Mouse (Mus musculus) intestine, postnatal 0 days (tissue): ENCODE results near the gene Rnf103. TPM values are rescaled to one million over a fixed set of nuclear protein-coding genes. Genes with fewer than 3 reads are reported as not detected.

Source experiments
- ATAC-seq: fragments of 200-750 bp; cut with Nextera tagmentation; 2 replicates; pipeline ENCODE4 v1.8.0; 2017; ENCODE audit warnings: mild to moderate bottlenecking, moderate TSS enrichment, moderate library complexity
- H3K27ac ChIP-seq: fragments of 300-500 bp; sonication (generic); 2 replicates; pipeline ENCODE4 v1.5.1; 2014; ENCODE audit warnings: mild to moderate bottlenecking, low read depth, low read length, moderate library complexity
- H3K27me3 ChIP-seq: fragments of 300-500 bp; sonication (generic); replicated peaks from 2 replicates; pipeline ENCODE4 v1.6.1; 2014; ENCODE audit warnings: low read length, mixed read lengths; ENCODE audit not compliant: control insufficient read depth, insufficient read depth
- H3K36me3 ChIP-seq: fragments of 300-500 bp; sonication (generic); 2 replicates; pipeline ENCODE4 v1.6.1; 2014; ENCODE audit warnings: mild to moderate bottlenecking, moderate library complexity; ENCODE audit not compliant: control insufficient read depth, insufficient read depth
- H3K4me1 ChIP-seq: fragments of 300-500 bp; sonication (generic); replicated peaks from 2 replicates; pipeline ENCODE4 v1.6.1; 2014; ENCODE audit warnings: antibody characterized with exemption, low read length, mixed read lengths; ENCODE audit not compliant: control insufficient read depth, insufficient read depth
- H3K4me2 ChIP-seq: fragments of 300-500 bp; sonication (generic); replicated peaks from 2 replicates; pipeline ENCODE4 v1.6.1; 2014; ENCODE audit warnings: low read depth, mild to moderate bottlenecking, moderate library complexity
- H3K4me3 ChIP-seq: fragments of 300-500 bp; sonication (generic); 2 replicates; pipeline ENCODE4 v1.5.1; 2014; ENCODE audit warnings: low read depth, low read length
- H3K9ac ChIP-seq: fragments of 300-500 bp; sonication (generic); 2 replicates; pipeline ENCODE4 v1.6.1; 2014; ENCODE audit warnings: mild to moderate bottlenecking, low read depth, low read length
- H3K9me3 ChIP-seq: fragments of 300-500 bp; sonication (generic); 2 replicates; pipeline ENCODE4 v1.6.1; 2016; ENCODE audit warnings: mixed run types; ENCODE audit not compliant: control insufficient read depth
- CTCF ChIP-seq: sonication (generic); IDR thresholded peaks from 2 replicates; pipeline ENCODE4 v1.5.1; 2016; ENCODE audit warnings: low read depth, mild to moderate bottlenecking, control low read depth, antibody characterized with exemption, moderate library complexity
- WGBS: fragments of 180-500 bp; shearing (Covaris S2); extraction: QIAGEN DNeasy Blood & Tissue Kit; methylation state at CpG from one replicate; pipeline ENCODE4 v1.1.7; 2014; 5-methylcytosine and 5-hydroxymethylcytosine counted together
- polyA plus RNA-seq: library from polyadenylated mRNA; unstranded; fragments of >200 nt; fragmentation: Nextera tagmentation; extraction: Ambion mirVana; gene quantifications from 2 replicates; pipeline ENCODE4 v1.2.1, GENCODE M21; 2015

Gene Rnf103
- polyA plus RNA-seq, 1 experiment from 2014 or later, result 44.2 TPM

DNA sequence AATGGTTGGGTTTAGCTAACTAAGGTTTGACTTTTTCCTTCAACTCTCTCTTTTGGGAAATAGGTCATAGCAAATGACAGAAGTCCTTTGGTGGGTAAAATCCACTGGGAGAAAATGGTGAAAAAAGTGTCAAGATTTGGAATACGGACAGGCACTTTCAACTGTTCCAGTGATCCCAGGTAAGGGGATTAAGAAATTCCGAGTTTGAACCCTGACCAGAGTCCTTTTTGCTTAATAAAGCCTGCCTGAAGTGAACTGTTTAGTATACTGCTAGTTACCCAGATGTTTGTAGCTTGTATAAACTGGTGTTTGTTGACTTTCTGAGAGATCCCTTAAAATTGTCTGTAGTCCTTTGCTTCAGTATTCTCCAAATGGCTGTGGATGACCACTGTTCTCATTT, 12.0 kb downstream of the Rnf103 start:
- Histone ChIP-seq H3K27me3 (no peaks in the 10 kb centered on the region), H3K36me3 (peaks cover 31% of the 10 kb centered on the region), H3K4me3 (no peak overlapping the region), H3K27ac (no peak overlapping the region), H3K4me2 (no peak overlapping the region), H3K9me3 (no peaks in the 10 kb centered on the region), H3K9ac (no peak overlapping the region), H3K4me1 (no peaks in the 10 kb centered on the region)
- WGBS, result 92% methylated on average over 2 of the region's 2 CpGs
- no peak for ATAC-seq
- TF ChIP-seq CTCF, result no peak

DNA sequence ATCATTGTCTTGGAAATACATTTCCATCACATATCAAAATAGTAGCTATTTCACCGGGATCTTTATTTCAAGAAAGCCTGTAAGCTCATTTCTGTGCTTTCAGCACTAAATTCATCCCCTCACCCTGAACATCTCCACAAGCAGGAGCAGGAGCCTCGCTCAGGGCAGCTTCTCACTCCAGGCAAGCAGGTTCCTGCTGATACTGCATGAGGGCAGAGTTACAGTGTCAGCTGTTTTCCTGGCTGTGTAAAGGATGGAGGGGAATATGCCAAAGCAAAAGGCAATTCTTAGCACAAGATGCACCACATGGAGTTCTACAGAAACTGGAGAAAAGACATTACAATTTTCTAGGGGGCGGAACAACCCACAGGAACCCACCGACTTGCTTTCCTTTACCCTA, 25.8 kb downstream of the Rnf103 start:
- Histone ChIP-seq H3K27me3 (no peaks in the 10 kb centered on the region), H3K4me3 (no peak overlapping the region), H3K27ac (no peak overlapping the region; the same call in 1 of the 2 replicates), H3K9ac (no peak overlapping the region), H3K36me3 (peaks cover 5% of the 10 kb centered on the region; the same call in 1 of the 2 replicates), H3K4me2 (no peak overlapping the region), H3K4me1 (no peaks in the 10 kb centered on the region), H3K9me3 (no peaks in the 10 kb centered on the region)
- no peak for ATAC-seq
- 85% methylated on average over 4 of the region's 4 CpGs for WGBS
- no peak for TF ChIP-seq CTCF

- ATAC-seq, result no peak
- H3K4me3 ChIP-seq, result no peak overlapping the region
- no peak for TF ChIP-seq CTCF
- H3K9me3 ChIP-seq, result no peaks in the 10 kb centered on the region
- no peaks in the 10 kb centered on the region for H3K36me3 ChIP-seq
- no peak overlapping the region for H3K9ac ChIP-seq
- H3K27me3 ChIP-seq, result no peaks in the 10 kb centered on the region
- no peaks in the 10 kb centered on the region for H3K4me1 ChIP-seq
- no peak overlapping the region for H3K4me2 ChIP-seq
- H3K27ac ChIP-seq, result no peak overlapping the region
- WGBS, result 58% methylated on average over 3 of the region's 3 CpGs
These were observed 31.9 kb downstream of the Rnf103 start for GRCm38 (mm10) chr6:71525556-71525955.

- no peak overlapping the region for H3K9ac ChIP-seq
- ATAC-seq, result no peak
- no peak overlapping the region for H3K4me2 ChIP-seq
- H3K9me3 ChIP-seq, result no peaks in the 10 kb centered on the region
- no peaks in the 10 kb centered on the region for H3K36me3 ChIP-seq
- no peak overlapping the region for H3K27ac ChIP-seq
- no peak for TF ChIP-seq CTCF
- H3K27me3 ChIP-seq, result no peaks in the 10 kb centered on the region
- H3K4me3 ChIP-seq, result no peak overlapping the region
- no peaks in the 10 kb centered on the region for H3K4me1 ChIP-seq
- 86% methylated on average over 10 of the region's 10 CpGs for WGBS
These were observed 33.4 kb downstream of the Rnf103 start for GRCm38 (mm10) chr6:71527056-71527455.

- no peak for TF ChIP-seq CTCF
These were observed 34.1 kb downstream of the Rnf103 start for GRCm38 (mm10) chr6:71527826-71528225.

DNA sequence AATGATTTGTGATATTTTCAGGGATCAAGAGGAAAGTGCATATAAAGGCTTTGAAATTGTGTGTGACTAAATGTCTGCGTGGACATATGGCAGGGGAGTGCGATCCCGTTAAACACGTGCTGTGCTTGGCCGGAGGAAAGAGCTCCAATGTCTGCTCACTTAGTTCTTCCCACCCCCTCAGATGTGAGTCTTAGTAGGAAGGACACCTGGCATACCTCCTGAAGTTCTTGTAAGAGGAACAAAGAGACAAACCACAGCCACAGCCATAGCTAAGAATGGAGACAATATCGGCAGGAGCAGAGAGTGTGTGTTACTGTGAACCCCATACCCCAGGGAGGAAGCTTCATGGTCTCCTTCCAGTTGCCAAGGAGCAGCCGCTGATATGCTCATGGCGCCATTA, 36.5 kb downstream of the Rnf103 start:
- no peak overlapping the region for H3K9ac ChIP-seq
- TF ChIP-seq CTCF, result no peak
- ATAC-seq, result no peak
- no peaks in the 10 kb centered on the region for H3K9me3 ChIP-seq
- H3K27me3 ChIP-seq, result no peaks in the 10 kb centered on the region
- H3K27ac ChIP-seq, result no peak overlapping the region
- no peaks in the 10 kb centered on the region for H3K36me3 ChIP-seq
- no peak overlapping the region for H3K4me3 ChIP-seq
- WGBS, result 86% methylated on average over 8 of the region's 8 CpGs
- no peak overlapping the region for H3K4me2 ChIP-seq
- H3K4me1 ChIP-seq, result no peaks in the 10 kb centered on the region

More at GRCm38 (mm10) chr6:71527826-71528225, 34.1 kb downstream of the Rnf103 start:
- no peak overlapping the region for H3K4me3 ChIP-seq
- no peak overlapping the region for H3K9ac ChIP-seq
- no peaks in the 10 kb centered on the region for H3K36me3 ChIP-seq
- no peaks in the 10 kb centered on the region for H3K9me3 ChIP-seq
- H3K27ac ChIP-seq, result no peak overlapping the region
- ATAC-seq, result no peak
- H3K4me2 ChIP-seq, result no peak overlapping the region
- no peaks in the 10 kb centered on the region for H3K4me1 ChIP-seq
- H3K27me3 ChIP-seq, result no peaks in the 10 kb centered on the region
- 95% methylated on average over 9 of the region's 9 CpGs for WGBS

DNA sequence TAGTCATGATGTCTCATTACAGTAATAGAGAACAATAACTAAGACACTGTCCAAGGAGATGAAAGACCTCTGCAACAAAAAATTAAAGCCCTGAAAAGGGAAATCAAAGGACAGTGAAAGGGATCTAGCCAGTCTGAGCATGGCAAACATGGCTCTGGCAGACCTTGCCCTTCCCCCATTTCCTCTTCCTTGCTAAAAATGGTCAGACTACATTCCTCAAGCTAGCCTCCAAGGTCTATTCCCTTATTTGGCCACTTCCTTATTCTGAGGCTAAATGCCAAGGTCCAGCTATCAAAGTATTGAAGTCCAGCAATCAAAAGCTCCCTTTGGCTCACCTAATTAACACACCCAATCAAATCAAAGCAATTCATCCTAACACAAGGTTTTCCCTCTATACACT, 43.6 kb downstream of the Rnf103 start:
- Histone ChIP-seq H3K9me3 (no peaks in the 10 kb centered on the region), H3K4me3 (no peak overlapping the region)

More for the DNA sequence above, 43.6 kb downstream of the Rnf103 start:
- H3K4me1 ChIP-seq, result no peaks in the 10 kb centered on the region
- ATAC-seq, result no peak
- H3K4me2 ChIP-seq, result no peak overlapping the region
- H3K27me3 ChIP-seq, result no peaks in the 10 kb centered on the region
- TF ChIP-seq CTCF, result no peak
- no peak overlapping the region for H3K9ac ChIP-seq
- no peaks in the 10 kb centered on the region for H3K36me3 ChIP-seq
- H3K27ac ChIP-seq, result no peak overlapping the region
